Mouse (Mus musculus) heart, adult 2 months (tissue): Measurements from ENCODE around the gene Pon3. TPM values are rescaled to one million over a fixed set of nuclear protein-coding genes. Genes with fewer than 3 reads are reported as not detected.

Source experiments
- DNase-seq, 2 experiments: peaks; one replicate each; pipeline ENCODE4 v3.0.0; 2021
- H3K27ac ChIP-seq: fragments of 200-600 bp; 2 replicates; pipeline ENCODE4 v1.8.1; 2022
- H3K27me3 ChIP-seq: fragments of 200-500 bp; 2 replicates; pipeline ENCODE4 v1.6.1; 2012; ENCODE audit warnings: mild to moderate bottlenecking, low read length, inconsistent platforms, mixed read lengths; ENCODE audit not compliant: control insufficient read depth, insufficient read depth
- H3K36me3 ChIP-seq: fragments of 200-500 bp; 2 replicates; pipeline ENCODE4 v1.6.1; 2012; ENCODE audit warnings: low read length, inconsistent platforms; ENCODE audit not compliant: control insufficient read depth, insufficient read depth
- H3K4me1 ChIP-seq: fragments of 200-500 bp; 2 replicates; pipeline ENCODE4 v1.6.1; 2011; ENCODE audit warnings: low read length; ENCODE audit not compliant: control insufficient read depth, insufficient read depth
- H3K4me3 ChIP-seq: fragments of 200-600 bp; 2 replicates; pipeline ENCODE4 v1.8.1; 2022
- H3K79me2 ChIP-seq: fragments of 200-500 bp; replicated peaks from 2 replicates; pipeline ENCODE4 v1.6.1; 2012; ENCODE audit warnings: mild to moderate bottlenecking, inconsistent platforms, low read length, moderate library complexity, mixed read lengths; ENCODE audit not compliant: control insufficient read depth, insufficient read depth
- H3K9ac ChIP-seq: fragments of 200-500 bp; 2 replicates; pipeline ENCODE4 v1.6.1; 2012; ENCODE audit warnings: low read depth, mild to moderate bottlenecking, control low read depth, inconsistent platforms, low read length, mixed read lengths
- CTCF ChIP-seq: fragments of 200-600 bp; IDR thresholded peaks from 2 replicates; pipeline ENCODE4 v1.8.1; 2022; ENCODE audit warnings: antibody characterized with exemption, mild to moderate bottlenecking, moderate library complexity
- EP300 ChIP-seq: fragments of 200-500 bp; IDR thresholded peaks from 2 replicates; pipeline ENCODE4 v1.6.1; 2011; ENCODE audit warnings: low read depth, low read length, control low read depth; ENCODE audit not compliant: insufficient read depth
- POLR2A ChIP-seq: fragments of 200-500 bp; IDR thresholded peaks from 2 replicates; pipeline ENCODE4 v1.6.1; 2011; ENCODE audit warnings: mild to moderate bottlenecking, low read depth, low read length, control low read depth; ENCODE audit not compliant: insufficient read depth
- WGBS: fragments of 180-500 bp; shearing (Covaris S2); methylation state at CpG from one replicate; pipeline ENCODE4 v1.1.7; 2018; 5-methylcytosine and 5-hydroxymethylcytosine counted together
- intact Hi-C: fragments of 180-260 bp; cut with DNase I; formaldehyde crosslinking; loops from one replicate; pipeline ENCODE4 v1.15.1; 2025
- polyA plus RNA-seq: library from polyadenylated mRNA; depleted of rRNA; stranded (reverse); fragments of >200 nt; gene quantifications from 2 replicates; pipeline ENCODE4 v1.2.3, GENCODE M21; 2012
- total RNA-seq, 2 experiments: library from RNA; stranded (reverse); gene quantifications; 2 replicates each; pipeline ENCODE4 v1.2.3; 2021

The Pon3 gene
- total and polyA plus RNA-seq, 3 experiments = 16.5 to 22.6 (median 21.4) TPM

DNA sequence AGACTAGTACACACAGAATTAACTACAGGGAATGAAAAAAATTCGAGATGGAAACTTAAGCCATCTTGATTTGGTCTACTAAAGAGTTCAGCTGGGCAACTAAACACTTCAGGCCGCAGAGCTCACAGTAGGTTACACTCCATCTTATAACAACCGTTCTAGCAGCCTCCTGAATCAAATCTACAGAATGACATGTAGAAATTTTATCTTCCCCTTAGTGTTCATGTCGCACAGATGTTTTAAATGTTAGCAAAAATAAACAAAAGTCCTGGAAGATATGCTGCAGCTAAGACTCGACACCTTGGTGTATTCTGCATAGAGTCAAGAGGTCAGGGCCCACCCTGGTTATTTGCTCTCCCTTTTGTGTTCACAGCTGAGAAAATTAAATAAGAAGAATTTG is 31.8 kb upstream of the Pon3 start:
- no peaks in the 10 kb centered on the region; the same call in 1 of the 2 replicates for H3K4me1 ChIP-seq
- TF ChIP-seq CTCF = no peak
- TF ChIP-seq POLR2A = no peak
- no peak for TF ChIP-seq EP300
- H3K27ac ChIP-seq = no peak overlapping the region
- H3K4me3 ChIP-seq = no peak overlapping the region
- no peak overlapping the region for H3K9ac ChIP-seq
- H3K27me3 ChIP-seq = no peaks in the 10 kb centered on the region
- WGBS = 68% methylated on average over 5 of the region's 5 CpGs
- DNase-seq = no peak
- no peaks in the 10 kb centered on the region; the same call in 1 of the 2 replicates for H3K79me2 ChIP-seq
- intact Hi-C loops = no loop called here
- peaks cover 6% of the 10 kb centered on the region for H3K36me3 ChIP-seq

DNA sequence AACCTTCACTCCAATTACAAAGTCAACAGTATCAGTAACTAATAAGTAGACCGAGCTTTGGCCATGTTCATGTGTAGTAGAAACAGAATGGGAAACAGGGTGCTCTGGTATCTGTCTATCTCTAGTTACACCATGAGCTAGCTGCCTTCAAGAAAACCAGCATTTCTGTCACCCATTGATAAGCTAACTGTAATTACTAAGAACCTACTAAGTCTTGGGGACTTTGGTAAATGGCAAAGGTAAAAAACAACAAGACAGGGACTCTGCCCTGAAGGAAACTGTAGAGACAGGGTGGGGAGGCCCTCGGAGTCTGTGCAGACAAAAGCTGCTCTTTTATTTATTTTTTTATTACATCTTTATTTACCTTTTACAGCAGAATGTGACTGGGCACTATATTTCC is 31.3 kb upstream of the Pon3 start:
- Histone ChIP-seq H3K27ac (no peak overlapping the region), H3K36me3 (peaks cover 6% of the 10 kb centered on the region), H3K79me2 (no peaks in the 10 kb centered on the region; the same call in 1 of the 2 replicates), H3K4me1 (no peaks in the 10 kb centered on the region; the same call in 1 of the 2 replicates), H3K27me3 (no peaks in the 10 kb centered on the region), H3K9ac (no peak overlapping the region), H3K4me3 (no peak overlapping the region)
- intact Hi-C loops = no loop called here
- DNase-seq = no peak
- TF ChIP-seq EP300 = no peak
- TF ChIP-seq POLR2A = no peak
- TF ChIP-seq CTCF = no peak
- 77% methylated on average over 2 of the region's 2 CpGs for WGBS

DNA sequence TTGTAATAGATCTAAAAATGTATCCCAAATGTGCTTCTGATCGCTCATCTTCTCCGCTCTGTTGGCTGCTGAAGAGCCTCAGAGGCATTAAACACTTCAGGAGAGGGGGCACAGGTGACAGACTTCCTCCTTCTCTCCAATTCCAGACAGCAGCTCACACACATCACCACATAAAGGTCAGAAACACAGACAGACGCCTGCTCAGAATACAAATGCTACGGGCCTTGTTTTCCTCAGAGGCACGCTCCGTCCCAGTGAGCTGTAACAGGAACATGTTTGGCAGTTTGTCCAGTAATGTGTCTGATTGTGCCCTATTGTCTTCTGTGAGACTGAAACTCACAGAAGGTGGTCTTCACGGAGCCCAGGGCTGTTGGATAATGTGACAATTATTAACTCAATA is 26.3 kb upstream of the Pon3 start:
- Histone ChIP-seq H3K79me2 (no peaks in the 10 kb centered on the region), H3K4me3 (no peak overlapping the region), H3K36me3 (peaks cover 2% of the 10 kb centered on the region; the same call in 1 of the 2 replicates), H3K27me3 (no peaks in the 10 kb centered on the region), H3K9ac (no peak overlapping the region), H3K27ac (no peak overlapping the region), H3K4me1 (no peaks in the 10 kb centered on the region; the same call in 1 of the 2 replicates)
- intact Hi-C loops = no loop called here
- TF ChIP-seq CTCF (no peak), EP300 (no peak), POLR2A (no peak)
- no peak for DNase-seq
- 70% methylated on average over 7 of the region's 7 CpGs for WGBS

DNA sequence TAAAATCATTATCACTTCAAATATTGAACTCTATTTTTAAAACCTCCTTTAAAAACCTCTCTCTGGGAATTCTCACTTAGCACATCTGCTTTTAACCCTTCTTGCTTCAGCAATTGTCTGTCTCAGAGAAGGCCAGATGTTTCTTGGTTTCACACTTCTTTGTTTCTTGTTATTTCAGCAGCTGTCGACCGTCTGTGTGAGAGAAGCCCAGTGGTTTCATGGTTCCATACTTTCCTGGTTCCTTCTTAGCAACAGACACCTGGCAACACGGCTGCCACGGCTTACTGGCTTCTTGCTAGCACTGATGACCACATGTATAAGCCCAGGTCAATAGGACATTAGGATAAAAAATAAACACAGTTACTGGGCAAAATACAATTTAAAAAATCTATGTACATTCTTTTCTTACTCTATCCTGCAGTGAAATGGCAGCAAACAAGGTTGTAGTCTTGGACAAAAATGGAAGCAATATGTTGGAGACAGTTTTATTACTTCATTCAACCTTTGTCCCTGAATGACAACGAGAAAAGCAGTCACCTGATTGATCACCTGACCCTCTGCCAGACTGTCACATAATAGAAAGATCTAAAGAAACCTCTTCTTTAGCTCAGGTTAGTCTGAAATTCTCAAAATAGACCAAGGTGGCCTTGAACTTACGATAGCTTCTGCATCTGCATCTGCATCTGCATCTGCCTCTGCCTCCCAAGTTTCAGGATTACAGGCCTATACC is 24.7 kb upstream of the Pon3 start:
- WGBS = 75% methylated on average over 6 of the region's 6 CpGs
- H3K79me2 ChIP-seq = no peaks in the 10 kb centered on the region
- no peak overlapping the region for H3K27ac ChIP-seq
- no peaks in the 10 kb centered on the region; the same call in 1 of the 2 replicates for H3K4me1 ChIP-seq
- peaks cover 2% of the 10 kb centered on the region; the same call in 1 of the 2 replicates for H3K36me3 ChIP-seq
- H3K9ac ChIP-seq = no peak overlapping the region
- TF ChIP-seq CTCF = no peak
- TF ChIP-seq EP300 = no peak
- TF ChIP-seq POLR2A = no peak
- no peak overlapping the region for H3K4me3 ChIP-seq
- no peak for DNase-seq
- no peaks in the 10 kb centered on the region for H3K27me3 ChIP-seq
- intact Hi-C loops = no loop called here

DNA sequence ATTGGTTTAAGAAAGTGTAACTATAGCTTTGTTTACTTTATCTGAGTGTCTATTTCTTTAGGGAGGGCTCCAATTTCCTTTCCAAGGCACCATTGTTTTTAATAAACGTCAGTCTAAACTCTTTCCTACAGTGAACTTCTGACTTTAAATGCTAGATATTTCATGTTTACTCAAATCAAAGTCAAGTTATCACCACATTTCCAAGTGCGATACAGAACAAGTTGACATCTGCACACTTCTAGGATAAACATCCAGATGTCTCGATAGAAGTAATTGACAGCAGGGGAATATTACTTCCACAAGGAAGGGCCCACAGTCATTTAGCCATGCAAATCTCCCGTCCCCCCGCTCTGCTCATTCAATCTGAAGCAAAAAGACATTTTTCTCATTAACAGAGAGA is 21.9 kb upstream of the Pon3 start:
- no peaks in the 10 kb centered on the region; the same call in 1 of the 2 replicates for H3K4me1 ChIP-seq
- TF ChIP-seq POLR2A (no peak), EP300 (no peak)
- intact Hi-C loops = no loop called here
- peaks cover 2% of the 10 kb centered on the region; the same call in 1 of the 2 replicates for H3K36me3 ChIP-seq
- no peak overlapping the region for H3K9ac ChIP-seq
- H3K27ac ChIP-seq = no peak overlapping the region
- WGBS = 66% methylated on average over 5 of the region's 5 CpGs
- no peak overlapping the region for H3K4me3 ChIP-seq
- H3K27me3 ChIP-seq = no peaks in the 10 kb centered on the region
- no peak for DNase-seq
- no peaks in the 10 kb centered on the region for H3K79me2 ChIP-seq

DNA sequence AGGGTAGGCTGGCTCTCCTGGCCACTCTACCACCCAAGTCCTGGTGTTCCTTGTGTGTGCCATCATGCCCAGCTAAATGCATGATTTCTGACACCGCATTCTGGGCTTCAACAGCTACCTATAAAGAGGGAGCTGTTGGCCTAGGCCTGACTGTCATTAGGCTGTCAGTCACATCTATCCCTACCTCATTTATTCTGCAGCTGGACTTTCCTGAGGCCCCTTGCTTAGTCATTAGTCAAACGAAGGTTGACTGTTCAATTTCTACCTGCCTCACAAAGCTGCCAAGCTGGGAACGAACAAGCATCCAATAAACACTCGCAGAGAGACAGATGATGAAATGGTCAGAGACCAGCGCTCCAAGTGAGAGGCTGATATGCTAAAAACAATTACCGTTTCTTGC is 13.6 kb upstream of the Pon3 start:
- 94% methylated on average over 6 of the region's 6 CpGs for WGBS
- intact Hi-C loops = no loop called here
- Histone ChIP-seq H3K4me1 (no peaks in the 10 kb centered on the region), H3K9ac (no peak overlapping the region), H3K4me3 (no peak overlapping the region), H3K27ac (no peak overlapping the region), H3K79me2 (no peaks in the 10 kb centered on the region), H3K36me3 (no peaks in the 10 kb centered on the region), H3K27me3 (no peaks in the 10 kb centered on the region)
- no peak for TF ChIP-seq CTCF
- no peak for TF ChIP-seq EP300
- no peak for TF ChIP-seq POLR2A
- no peak for DNase-seq
